Mouse (Mus musculus) heart, embryonic 13.5 days (tissue): ENCODE measurements around the gene Pon2. TPM values are rescaled to one million over a fixed set of nuclear protein-coding genes. Genes with fewer than 3 reads are reported as not detected.

ENCODE experiments used
- ATAC-seq: fragments of 200-750 bp; cut with Nextera tagmentation; 2 replicates; pipeline ENCODE4 v1.8.0; 2017; ENCODE audit warnings: moderate TSS enrichment; ENCODE audit not compliant: insufficient number of reproducible peaks, low FRiP score, low TSS enrichment; ENCODE audit errors: extremely low read depth
- H3K27ac ChIP-seq: fragments of 300-500 bp; sonication (generic); replicated peaks from 2 replicates; pipeline ENCODE4 v1.5.1; 2015; ENCODE audit warnings: moderate library complexity, mild to moderate bottlenecking, inconsistent platforms
- H3K27me3 ChIP-seq: fragments of 300-500 bp; sonication (generic); replicated peaks from 2 replicates; pipeline ENCODE4 v1.6.1; 2015; ENCODE audit warnings: mild to moderate bottlenecking, inconsistent platforms
- H3K36me3 ChIP-seq: fragments of 300-500 bp; sonication (generic); 2 replicates; pipeline ENCODE4 v1.6.1; 2015; ENCODE audit warnings: mild to moderate bottlenecking, inconsistent platforms
- H3K4me1 ChIP-seq: fragments of 300-500 bp; sonication (generic); 2 replicates; pipeline ENCODE4 v1.6.1; 2015; ENCODE audit warnings: inconsistent platforms
- H3K4me2 ChIP-seq: fragments of 300-500 bp; sonication (generic); 2 replicates; pipeline ENCODE4 v1.6.1; 2015; ENCODE audit warnings: inconsistent platforms, mild to moderate bottlenecking, moderate library complexity
- H3K4me3 ChIP-seq: fragments of 300-500 bp; sonication (generic); 2 replicates; pipeline ENCODE4 v1.5.1; 2015; ENCODE audit warnings: moderate library complexity, mild to moderate bottlenecking, inconsistent platforms
- H3K9ac ChIP-seq: fragments of 300-500 bp; sonication (generic); 2 replicates; pipeline ENCODE4 v1.6.1; 2015; ENCODE audit warnings: inconsistent platforms, mild to moderate bottlenecking, moderate library complexity
- H3K9me3 ChIP-seq: fragments of 300-500 bp; sonication (generic); 2 replicates; pipeline ENCODE4 v1.6.1; 2016; ENCODE audit warnings: inconsistent platforms
- WGBS: fragments of 180-500 bp; shearing (Covaris S2); methylation state at CpG from one replicate; pipeline ENCODE4 v1.1.7; 2015; ENCODE audit warnings: mixed read lengths; 5-methylcytosine and 5-hydroxymethylcytosine counted together
- polyA plus RNA-seq: library from polyadenylated mRNA; unstranded; fragments of >200 nt; fragmentation: Nextera tagmentation; extraction: Ambion mirVana; gene quantifications from 2 replicates; pipeline ENCODE4 v1.2.1, GENCODE M21; 2015

Gene Pon2
- polyA plus RNA-seq, 1 experiment from 2014 or later = 37.2 TPM

GRCm38 (mm10) chr6:5291450-5291849 lies 6.8 kb downstream of the Pon2 start:
- H3K9me3 ChIP-seq = no peaks in the 10 kb centered on the region
- peaks cover 31% of the 10 kb centered on the region for H3K36me3 ChIP-seq
- ATAC-seq = no peak
- H3K4me1 ChIP-seq = peaks cover 5% of the 10 kb centered on the region; the same call in 1 of the 2 replicates
- H3K4me3 ChIP-seq = no peak overlapping the region
- no peak overlapping the region for H3K4me2 ChIP-seq
- H3K27me3 ChIP-seq = no peaks in the 10 kb centered on the region
- H3K27ac ChIP-seq = no peak overlapping the region
- H3K9ac ChIP-seq = no peak overlapping the region
- 73% methylated on average over 4 of the region's 4 CpGs for WGBS

GRCm38 (mm10) chr6:5287919-5288318 lies 10.3 kb downstream of the Pon2 start:
- 0 out of 2 replicates have a peak, but pooled peaks cover 3% of the 10 kb centered on the region for H3K4me1 ChIP-seq
- H3K27ac ChIP-seq = no peak overlapping the region
- no peaks in the 10 kb centered on the region for H3K9me3 ChIP-seq
- peaks cover 29% of the 10 kb centered on the region for H3K36me3 ChIP-seq
- 53% methylated on average over 5 of the region's 5 CpGs for WGBS
- no peaks in the 10 kb centered on the region for H3K27me3 ChIP-seq
- ATAC-seq = no peak
- no peak overlapping the region for H3K9ac ChIP-seq
- no peak overlapping the region for H3K4me3 ChIP-seq
- H3K4me2 ChIP-seq = no peak overlapping the region

GRCm38 (mm10) chr6:5287392-5287791 lies 10.9 kb downstream of the Pon2 start:
- Histone ChIP-seq H3K9ac (no peak overlapping the region), H3K36me3 (peaks cover 24% of the 10 kb centered on the region), H3K4me3 (no peak overlapping the region), H3K4me1 (0 out of 2 replicates have a peak, but pooled peaks cover 5% of the 10 kb centered on the region), H3K27ac (no peak overlapping the region), H3K27me3 (no peaks in the 10 kb centered on the region), H3K9me3 (no peaks in the 10 kb centered on the region), H3K4me2 (no peak overlapping the region)
- 70% methylated on average over 2 of the region's 2 CpGs for WGBS
- no peak for ATAC-seq

- H3K9ac ChIP-seq = no peak overlapping the region
- H3K4me3 ChIP-seq = no peak overlapping the region
- 0 out of 2 replicates have a peak, but pooled peaks cover 5% of the 10 kb centered on the region for H3K4me1 ChIP-seq
- H3K9me3 ChIP-seq = no peaks in the 10 kb centered on the region
- no peak overlapping the region for H3K27ac ChIP-seq
- H3K27me3 ChIP-seq = no peaks in the 10 kb centered on the region
- WGBS = 66% methylated on average over 7 of the region's 7 CpGs
- H3K4me2 ChIP-seq = no peak overlapping the region
- H3K36me3 ChIP-seq = peaks cover 12% of the 10 kb centered on the region
- no peak for ATAC-seq
Observed at GRCm38 (mm10) chr6:5282418-5282817, 15.8 kb downstream of the Pon2 start.

- H3K4me2 ChIP-seq = no peak overlapping the region
- H3K36me3 ChIP-seq = peaks cover 29% of the 10 kb centered on the region
- H3K9me3 ChIP-seq = no peaks in the 10 kb centered on the region
- no peak overlapping the region for H3K4me3 ChIP-seq
- H3K27ac ChIP-seq = no peak overlapping the region
- H3K27me3 ChIP-seq = no peaks in the 10 kb centered on the region
- H3K9ac ChIP-seq = no peak overlapping the region
- no peak for ATAC-seq
- 0 out of 2 replicates have a peak, but pooled peaks cover 8% of the 10 kb centered on the region for H3K4me1 ChIP-seq
- 62% methylated on average over 6 of the region's 6 CpGs for WGBS
Observed at GRCm38 (mm10) chr6:5280576-5281305, 17.5 kb downstream of the Pon2 start.

GRCm38 (mm10) chr6:5277972-5278371 lies 20.3 kb downstream of the Pon2 start:
- Histone ChIP-seq H3K4me3 (no peak overlapping the region), H3K4me2 (no peak overlapping the region), H3K4me1 (0 out of 2 replicates have a peak, but pooled peaks cover 8% of the 10 kb centered on the region), H3K9me3 (no peaks in the 10 kb centered on the region), H3K27ac (no peak overlapping the region), H3K36me3 (peaks cover 38% of the 10 kb centered on the region), H3K27me3 (no peaks in the 10 kb centered on the region), H3K9ac (no peak overlapping the region)
- ATAC-seq = no peak
- WGBS = 59% methylated on average over 5 of the region's 5 CpGs

GRCm38 (mm10) chr6:5269641-5270040 lies 28.6 kb downstream of the Pon2 start:
- Histone ChIP-seq H3K9ac (no peak overlapping the region), H3K4me2 (no peak overlapping the region), H3K27ac (no peak overlapping the region), H3K36me3 (peaks cover 70% of the 10 kb centered on the region), H3K4me1 (no peaks in the 10 kb centered on the region), H3K9me3 (no peaks in the 10 kb centered on the region), H3K27me3 (no peaks in the 10 kb centered on the region), H3K4me3 (no peak overlapping the region)
- ATAC-seq = no peak
- 85% methylated on average over 6 of the region's 6 CpGs for WGBS

GRCm38 (mm10) chr6:5264793-5265192 lies 33.5 kb downstream of the Pon2 start:
- Histone ChIP-seq H3K4me1 (no peaks in the 10 kb centered on the region), H3K9me3 (no peaks in the 10 kb centered on the region), H3K27me3 (no peaks in the 10 kb centered on the region), H3K4me2 (no peak overlapping the region), H3K4me3 (no peak overlapping the region), H3K27ac (no peak overlapping the region), H3K9ac (no peak overlapping the region), H3K36me3 (peaks cover 46% of the 10 kb centered on the region)
- 75% methylated on average over 8 of the region's 8 CpGs for WGBS
- no peak for ATAC-seq

- ATAC-seq = no peak
- Histone ChIP-seq H3K9ac (no peak overlapping the region), H3K4me2 (no peak overlapping the region), H3K36me3 (peaks cover 36% of the 10 kb centered on the region), H3K27ac (no peak overlapping the region), H3K4me1 (no peaks in the 10 kb centered on the region), H3K4me3 (no peak overlapping the region), H3K9me3 (no peaks in the 10 kb centered on the region), H3K27me3 (no peaks in the 10 kb centered on the region)
- 72% methylated on average over 8 of the region's 8 CpGs for WGBS
Observed at GRCm38 (mm10) chr6:5263250-5263999, 34.8 kb downstream of the Pon2 start.

- ATAC-seq = no peak
Observed at GRCm38 (mm10) chr6:5262322-5263249, 35.7 kb downstream of the Pon2 start.

More at GRCm38 (mm10) chr6:5262322-5263249, 35.7 kb downstream of the Pon2 start:
- Histone ChIP-seq H3K4me3 (no peak overlapping the region), H3K27me3 (no peaks in the 10 kb centered on the region), H3K27ac (no peak overlapping the region), H3K4me1 (no peaks in the 10 kb centered on the region), H3K9ac (no peak overlapping the region), H3K36me3 (peaks cover 30% of the 10 kb centered on the region), H3K9me3 (no peaks in the 10 kb centered on the region), H3K4me2 (no peak overlapping the region)
- 69% methylated on average over 9 of the region's 10 CpGs for WGBS
